Mouse (Mus musculus): ENCODE measurements around the gene Retnlg.
"Not testable (repeated sequence)": the region's sequence is repeated elsewhere in the genome, so short reads cannot be mapped to it uniquely, and the experiment has no call there.

Gene Retnlg

DNA sequence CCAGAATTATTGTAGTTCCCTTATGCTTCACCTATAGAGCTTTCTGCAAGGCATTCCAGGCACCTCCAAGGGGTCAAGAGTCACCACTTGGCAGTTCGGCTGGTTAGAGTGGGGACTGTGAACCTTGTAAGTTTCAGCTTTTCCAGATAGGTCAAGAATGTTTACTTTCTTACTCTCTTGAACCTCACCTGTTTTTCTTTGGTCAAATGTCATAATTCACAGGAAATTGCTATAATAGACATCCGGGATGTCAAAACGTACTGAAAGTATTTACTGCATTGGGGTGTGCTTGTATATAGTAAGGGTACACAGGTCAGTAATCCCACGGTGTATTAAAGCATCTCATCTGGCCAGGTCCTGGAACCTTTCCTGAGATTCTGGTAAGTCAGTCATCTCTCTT is at the start of gene Retnlg:
TSS of gene Retnlg (plus strand) at position 301 of the 400 bp plus-strand sequence.
- DNase-seq, result no peak

GRCm38 (mm10) chr16:48826474-48826873 is 45.9 kb upstream of the Retnlg start:
- no peak for DNase-seq

DNA sequence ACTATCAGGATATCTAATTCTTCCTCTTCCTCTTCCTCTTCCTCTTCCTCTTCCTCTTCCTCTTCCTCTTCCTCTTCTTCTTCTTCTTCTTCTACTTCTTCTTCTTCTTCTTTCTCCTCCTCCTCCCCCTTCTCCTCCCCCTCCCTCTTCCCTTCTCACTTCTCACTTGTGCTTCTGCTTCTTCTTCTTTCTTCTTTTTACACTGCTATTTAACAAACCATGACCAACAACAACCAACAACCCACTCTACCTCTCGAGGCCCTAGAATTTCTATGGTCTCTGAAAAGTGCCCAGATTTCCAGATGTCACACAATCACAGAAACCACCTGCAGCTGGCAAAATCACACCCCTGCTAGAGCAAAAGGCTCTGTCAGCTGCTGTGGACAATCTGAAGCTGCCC is 44.8 kb upstream of the Retnlg start:
- no peak for DNase-seq

- no peak for DNase-seq
Observed at GRCm38 (mm10) chr16:48829060-48829459, 43.4 kb upstream of the Retnlg start.

- no peak for DNase-seq
Observed at GRCm38 (mm10) chr16:48832055-48832454, 40.4 kb upstream of the Retnlg start.

- not testable (repeated sequence) for DNase-seq
Observed at GRCm38 (mm10) chr16:48833626-48834025, 38.8 kb upstream of the Retnlg start.

DNA sequence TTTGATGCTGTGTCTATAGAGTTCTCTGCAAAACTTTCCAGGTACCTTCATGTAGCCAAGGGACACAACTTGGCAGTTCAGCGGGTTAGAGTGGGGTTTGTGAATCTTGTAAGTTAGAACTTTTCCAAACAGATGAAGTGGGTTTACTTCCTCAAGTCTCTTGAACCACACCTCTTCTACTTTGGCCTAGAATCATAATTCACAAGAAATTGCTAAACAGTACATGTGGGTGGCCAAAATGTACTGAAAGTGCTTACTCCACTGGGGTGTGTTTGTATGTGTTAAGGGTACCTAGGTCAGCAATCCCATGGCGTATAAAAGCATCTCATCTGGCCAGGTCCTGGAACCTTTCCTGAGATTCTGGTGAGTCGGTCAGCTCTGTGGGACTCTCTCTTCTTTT is 30.2 kb upstream of the Retnlg start, which contains the start of gene Retnla:
TSS of gene Retnla (plus strand) at position 286 of the 400 bp plus-strand sequence.
- no peak for DNase-seq

GRCm38 (mm10) chr16:48843671-48844386 is 28.6 kb upstream of the Retnlg start:
- no peak for DNase-seq

DNA sequence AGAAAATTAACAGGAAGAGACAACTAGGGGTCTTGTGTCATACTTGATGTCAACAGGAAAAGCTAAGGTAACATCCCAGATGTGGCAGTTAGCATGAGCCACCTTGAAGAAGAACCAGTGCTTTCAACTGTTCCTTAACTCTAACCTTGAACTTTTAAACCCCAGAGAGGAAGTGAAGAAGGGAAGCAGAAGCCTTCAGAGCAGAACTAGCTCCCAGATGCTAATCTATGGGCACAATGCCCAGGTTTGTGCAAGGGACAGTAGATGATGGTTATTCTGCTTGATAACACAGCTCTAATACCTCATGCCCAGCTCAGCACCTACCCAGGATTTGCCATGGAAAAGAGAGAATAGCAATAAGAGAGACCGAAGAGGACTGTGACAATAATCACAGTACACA is 7.4 kb upstream of the Retnlg start:
- DNase-seq, result not testable (repeated sequence)

DNA sequence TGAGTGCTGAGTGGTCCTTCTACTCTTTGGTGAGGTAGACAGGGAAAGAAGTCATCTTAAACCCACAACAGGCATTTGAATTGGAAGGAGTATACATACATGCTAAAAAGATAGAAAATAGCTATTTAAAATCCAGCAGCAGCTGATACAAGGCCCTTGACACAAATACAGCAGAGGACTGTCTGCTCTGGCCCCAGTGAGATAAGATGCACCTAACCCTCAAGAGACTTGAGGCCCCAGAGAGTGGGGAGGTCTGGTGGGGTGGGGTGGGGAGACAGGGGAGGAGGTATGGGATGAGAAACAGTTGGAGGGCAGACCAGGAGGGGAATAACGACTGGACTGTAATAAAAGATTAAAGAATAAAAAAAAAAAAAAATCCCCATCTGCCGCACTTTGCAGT is 4.7 kb upstream of the Retnlg start:
- DNase-seq, result no peak

GRCm38 (mm10) chr16:48868663-48869062 is 3.8 kb upstream of the Retnlg start:
- no peak for DNase-seq

DNA sequence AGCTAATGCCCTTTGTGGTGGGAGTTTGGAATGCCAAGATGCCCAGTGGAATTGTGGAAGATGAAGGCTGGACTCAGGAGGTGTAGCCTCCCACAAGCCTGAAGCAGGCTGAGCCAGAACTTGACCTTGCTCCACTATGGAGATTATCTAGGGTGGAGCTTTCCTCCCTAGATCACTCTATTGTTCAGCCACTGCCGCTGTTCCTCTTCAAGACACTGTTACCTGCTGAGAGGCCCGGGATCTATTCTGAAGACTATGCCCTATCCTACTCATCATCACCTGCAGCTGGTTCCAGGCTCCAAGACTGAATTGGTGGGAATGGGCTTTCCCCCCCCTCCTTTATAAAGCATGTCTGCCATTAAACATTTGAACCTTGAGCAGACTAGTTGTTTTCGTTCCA is 2.8 kb upstream of the Retnlg start:
- DNase-seq, result no peak

- DNase-seq, result no peak
Observed at GRCm38 (mm10) chr16:48871754-48872153, 667 bp upstream of the Retnlg start.

- no peak for DNase-seq
Observed at GRCm38 (mm10) chr16:48890733-48891132, 18.3 kb downstream of the Retnlg start.

DNA sequence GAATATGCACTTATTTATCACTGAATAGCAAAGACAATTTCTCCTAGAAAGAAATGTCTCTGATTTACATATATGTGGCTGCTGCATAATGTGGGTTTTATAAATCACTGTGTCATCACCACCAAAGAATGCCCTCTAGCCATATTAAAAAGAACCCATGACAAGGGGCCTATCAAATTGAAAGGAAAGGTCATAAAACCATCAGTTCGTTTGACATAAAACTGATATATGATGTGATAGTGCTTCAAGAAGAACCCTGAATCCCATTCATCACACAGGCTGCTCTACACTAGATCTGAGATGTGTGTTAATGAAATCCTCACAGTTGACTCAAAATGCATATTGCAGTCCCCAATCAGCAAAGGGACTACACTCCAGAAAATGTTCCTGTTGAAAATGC is 27.4 kb downstream of the Retnlg start:
- DNase-seq, result no peak

DNA sequence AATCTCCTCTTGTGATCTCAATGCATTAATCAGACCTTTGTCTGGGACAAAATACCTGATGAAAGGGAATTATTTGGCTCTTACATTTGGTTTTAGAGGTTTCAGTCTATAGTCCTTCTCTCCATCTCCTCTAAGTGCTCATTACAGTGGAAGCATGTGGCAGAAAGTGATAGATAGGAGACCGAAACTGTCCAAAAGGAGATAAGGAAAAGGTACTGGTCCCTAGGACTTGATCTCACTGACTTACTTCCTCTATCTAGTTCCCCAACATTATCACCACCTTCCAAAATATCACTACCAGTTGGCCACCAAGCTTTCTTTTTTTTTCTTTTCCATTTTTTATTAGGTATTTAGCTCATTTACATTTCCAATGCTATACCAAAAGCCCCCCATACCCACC is 38.8 kb downstream of the Retnlg start:
- DNase-seq, result no peak

DNA sequence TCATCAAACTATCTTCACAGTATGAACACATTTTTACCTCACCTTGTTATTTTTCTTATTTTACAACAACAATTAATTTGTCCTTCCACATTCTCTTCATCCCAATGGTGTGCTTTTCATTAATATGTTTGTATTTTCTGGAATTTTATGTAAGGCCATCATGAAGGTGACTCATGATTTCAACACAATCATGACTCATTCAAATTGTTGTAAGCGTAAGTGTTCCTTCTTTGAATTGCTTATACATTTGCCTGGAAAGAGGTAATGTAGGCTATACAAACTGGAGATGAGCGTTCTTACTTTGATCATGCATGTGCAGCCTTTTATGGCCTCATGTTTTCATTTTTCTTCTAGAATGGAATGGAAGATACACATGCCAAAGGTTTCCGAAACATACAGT is 40.8 kb downstream of the Retnlg start:
- no peak for DNase-seq

- DNase-seq, result no peak
Observed at GRCm38 (mm10) chr16:48923724-48924123, 51.3 kb downstream of the Retnlg start.
